Mouse (Mus musculus) A20 (cell line): ENCODE measurements at regions not wholly inside any gene's neighbourhood (a gene's known extent, or its start where the extent isn't known, plus 50 kb on each side); places are given as distances from the start of the nearest gene placed in this dataset.

Source experiments
- DNase-seq: peaks from one replicate; pipeline ENCODE4 v3.0.0-alpha.2; 2011; ENCODE audit warnings: low read depth, low spot score

GRCm38 (mm10) chr3:129449928-129450327, 82.2 kb upstream of the Elovl6 start:
- DNase-seq: no peak

GRCm38 (mm10) chr3:129450671-129451070, 81.5 kb upstream of the Elovl6 start:
- no peak for DNase-seq

- DNase-seq: no peak
Measured at GRCm38 (mm10) chr3:129470088-129470487, 62.1 kb upstream of the Elovl6 start.

GRCm38 (mm10) chr3:129471332-129471731, 60.8 kb upstream of the Elovl6 start:
- no peak for DNase-seq

- no peak for DNase-seq
Measured at GRCm38 (mm10) chr3:129472008-129472407, 60.1 kb upstream of the Elovl6 start.

GRCm38 (mm10) chr3:129474451-129474850, 57.7 kb upstream of the Elovl6 start:
- no peak for DNase-seq

GRCm38 (mm10) chr3:129476250-129476649, 55.9 kb upstream of the Elovl6 start:
- DNase-seq: no peak

GRCm38 (mm10) chr3:129478093-129478492, 54.1 kb upstream of the Elovl6 start:
- DNase-seq: no peak

- DNase-seq: no peak
Measured at GRCm38 (mm10) chr3:129481293-129481692, 50.9 kb upstream of the Elovl6 start.
